Mouse (Mus musculus) heart, postnatal 25 days (tissue): ENCODE data around the gene Mlh3. TPM values are rescaled to one million over a fixed set of nuclear protein-coding genes. Genes with fewer than 3 reads are reported as not detected.
A peak's percentile ranks its signal among the peaks of the same experiment; 100 is the strongest.
"Not testable (repeated sequence)": the region's sequence is repeated elsewhere in the genome, so short reads cannot be mapped to it uniquely, and the experiment has no call there.

Source experiments
- DNase-seq: peaks from one replicate; pipeline ENCODE4 v3.0.0; 2022; ENCODE audit warnings: low spot score
- intact Hi-C: fragments of 180-260 bp; cut with DNase I; formaldehyde crosslinking; loops from one replicate; pipeline ENCODE4 v1.15.1; 2025
- total RNA-seq, 2 experiments: library from RNA; stranded (reverse); gene quantifications; 2 replicates each; pipeline ENCODE4 v1.2.3; 2021

Gene Mlh3
- total RNA-seq, 2 experiments from 2014 or later = 6.9 to 7.5 TPM

GRCm38 (mm10) chr12:85284996-85285395, 14.6 kb upstream of the Mlh3 start:
- intact Hi-C loops = loop anchor here (5.0 kb wide), 1 partner anchor 63 kb away; no protein-coding TSS in a partner anchor
- DNase-seq = no peak

GRCm38 (mm10) chr12:85284331-85284730, 13.9 kb upstream of the Mlh3 start:
- DNase-seq = no peak
- intact Hi-C loops = no loop called here

DNA sequence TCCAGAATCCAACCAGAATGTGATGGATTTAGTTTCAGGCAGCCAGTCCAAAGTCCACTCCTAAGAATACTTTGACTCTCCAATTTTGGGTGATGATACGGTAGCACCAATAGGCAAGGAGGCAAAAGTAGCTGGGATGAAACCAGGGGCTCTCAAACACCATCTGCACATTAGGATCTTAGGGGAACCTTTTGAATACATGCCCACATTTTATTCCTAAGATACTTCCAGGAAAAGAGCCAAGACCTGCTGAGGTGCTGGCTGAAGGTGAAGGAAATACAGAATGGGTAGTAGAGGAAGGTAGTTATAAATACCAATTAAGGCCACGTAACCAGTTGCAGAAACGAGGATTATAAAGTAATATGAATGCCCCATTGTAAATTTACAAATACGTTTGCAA, 11.4 kb upstream of the Mlh3 start:
- DNase-seq, intact Hi-C loops: not testable (repeated sequence)

DNA sequence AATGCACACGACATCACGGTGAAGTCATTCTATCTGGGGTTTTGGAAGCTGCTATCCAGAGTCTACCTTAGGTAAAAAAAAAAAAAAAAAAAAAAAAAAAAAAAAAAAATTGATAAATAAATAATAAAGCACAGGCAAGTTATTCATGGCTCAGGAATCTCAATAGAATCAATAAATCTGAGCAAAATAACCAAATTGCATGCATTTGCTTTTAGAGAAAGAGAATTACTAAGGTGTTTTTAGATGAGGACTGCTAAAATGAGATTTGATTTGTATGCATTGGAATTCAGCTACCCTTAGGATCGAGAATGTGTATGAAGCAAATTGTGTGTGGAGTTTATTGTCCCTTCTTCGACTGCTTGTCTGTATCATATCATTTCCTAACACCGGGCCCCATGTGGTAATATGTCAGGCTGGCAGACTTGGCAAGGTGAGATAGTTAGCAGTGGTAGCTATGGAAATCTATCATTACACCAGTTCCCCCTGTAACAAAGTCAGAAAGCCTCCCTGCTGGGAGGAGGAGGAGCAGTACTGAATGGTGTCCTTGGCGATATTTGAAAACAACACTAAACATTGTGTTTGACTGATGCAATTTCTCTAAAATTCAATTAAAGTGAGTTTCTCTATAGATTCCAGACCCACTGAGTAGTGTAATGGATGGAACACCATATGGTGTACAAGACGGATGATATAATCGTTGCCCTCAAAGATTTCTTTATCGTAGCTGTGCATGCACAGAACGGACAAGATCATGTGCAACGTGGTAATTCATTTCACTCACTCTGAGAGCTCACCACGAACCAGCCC, 10.6 kb upstream of the Mlh3 start:
- no peak for DNase-seq
- intact Hi-C loops = no loop called here

GRCm38 (mm10) chr12:85280105-85280844, 9.9 kb upstream of the Mlh3 start:
- DNase-seq = peak; percentile 95
- intact Hi-C loops = no loop called here

GRCm38 (mm10) chr12:85279396-85280080, 9.1 kb upstream of the Mlh3 start:
- intact Hi-C loops = no loop called here
- DNase-seq = no peak

DNA sequence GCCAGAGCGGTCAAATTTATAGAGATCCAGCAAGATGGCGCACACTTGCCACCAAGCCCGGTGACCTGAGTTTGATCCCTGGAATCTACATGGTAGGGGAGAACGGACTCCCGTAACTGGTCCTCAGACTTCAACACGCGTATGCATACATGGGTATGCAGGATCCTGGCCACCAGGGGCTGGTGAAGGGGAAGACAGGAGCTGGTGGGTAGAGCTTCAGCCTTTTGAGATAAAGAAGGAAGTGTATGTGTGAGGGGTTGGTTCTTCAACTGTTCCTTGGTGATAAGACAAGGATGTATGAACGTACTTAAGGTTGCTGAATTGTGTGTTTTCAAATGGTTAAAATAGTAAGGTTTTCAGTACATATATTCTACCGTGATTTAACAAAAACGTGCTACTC, 8.5 kb upstream of the Mlh3 start:
- no peak for DNase-seq
- intact Hi-C loops = no loop called here

DNA sequence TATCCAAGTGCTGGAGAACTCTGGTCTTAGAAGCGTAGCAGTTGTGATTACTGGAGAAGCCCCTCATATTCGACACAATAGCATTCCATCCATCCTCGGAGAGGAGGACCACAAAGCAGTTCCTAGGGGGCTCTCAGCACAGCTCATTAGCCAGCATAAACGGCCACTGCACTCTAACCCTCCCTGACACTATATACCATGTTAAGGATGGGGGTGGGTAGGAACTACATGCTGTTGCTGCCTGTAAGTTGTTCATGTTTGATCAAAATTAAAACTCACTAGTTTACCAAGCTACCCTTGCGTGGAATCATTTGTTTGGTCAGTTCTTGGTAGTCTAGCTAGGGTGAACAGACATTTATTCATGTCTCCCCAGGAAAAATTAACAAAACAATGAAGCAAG, 5.9 kb upstream of the Mlh3 start:
- DNase-seq = no peak
- intact Hi-C loops = no loop called here

DNA sequence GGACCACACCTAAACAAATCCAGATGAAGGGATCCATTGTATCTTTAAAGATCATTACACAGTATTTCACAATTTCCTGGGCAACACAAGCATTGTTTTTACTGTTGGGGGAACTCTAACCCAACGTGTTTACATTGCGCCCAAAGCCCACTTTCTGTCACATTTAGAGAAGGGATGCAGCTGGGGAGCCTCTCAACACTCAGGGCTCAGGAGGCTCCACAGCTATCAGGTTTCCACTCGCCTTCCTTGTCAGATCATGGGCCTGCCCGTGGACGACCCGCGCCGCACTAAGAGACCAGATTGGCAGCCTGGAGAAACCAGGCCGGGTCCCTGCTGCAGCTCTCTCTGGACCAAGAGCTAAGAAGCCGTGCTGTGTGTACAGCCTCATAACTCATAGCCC, 3.1 kb upstream of the Mlh3 start:
- no peak for DNase-seq
- intact Hi-C loops = no loop called here

DNA sequence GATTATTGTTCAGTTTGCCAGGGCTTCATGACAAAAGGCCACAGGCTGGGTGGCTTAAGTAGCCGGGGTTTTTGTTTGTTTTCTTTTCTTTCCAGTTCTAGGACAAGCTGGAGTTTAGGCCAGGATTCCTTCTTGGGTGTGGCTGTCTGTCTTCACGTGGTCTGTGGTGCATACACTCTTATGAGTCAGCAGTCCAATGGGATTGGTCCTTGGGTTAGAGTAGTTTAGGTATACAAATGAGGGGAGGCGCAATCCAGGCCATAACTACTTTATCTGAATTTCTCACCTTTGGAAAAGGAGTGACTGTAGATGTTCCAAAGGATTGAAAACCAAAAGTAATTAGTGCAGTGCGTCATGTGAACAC, 1.4 kb upstream of the Mlh3 start:
- no peak for DNase-seq

DNA sequence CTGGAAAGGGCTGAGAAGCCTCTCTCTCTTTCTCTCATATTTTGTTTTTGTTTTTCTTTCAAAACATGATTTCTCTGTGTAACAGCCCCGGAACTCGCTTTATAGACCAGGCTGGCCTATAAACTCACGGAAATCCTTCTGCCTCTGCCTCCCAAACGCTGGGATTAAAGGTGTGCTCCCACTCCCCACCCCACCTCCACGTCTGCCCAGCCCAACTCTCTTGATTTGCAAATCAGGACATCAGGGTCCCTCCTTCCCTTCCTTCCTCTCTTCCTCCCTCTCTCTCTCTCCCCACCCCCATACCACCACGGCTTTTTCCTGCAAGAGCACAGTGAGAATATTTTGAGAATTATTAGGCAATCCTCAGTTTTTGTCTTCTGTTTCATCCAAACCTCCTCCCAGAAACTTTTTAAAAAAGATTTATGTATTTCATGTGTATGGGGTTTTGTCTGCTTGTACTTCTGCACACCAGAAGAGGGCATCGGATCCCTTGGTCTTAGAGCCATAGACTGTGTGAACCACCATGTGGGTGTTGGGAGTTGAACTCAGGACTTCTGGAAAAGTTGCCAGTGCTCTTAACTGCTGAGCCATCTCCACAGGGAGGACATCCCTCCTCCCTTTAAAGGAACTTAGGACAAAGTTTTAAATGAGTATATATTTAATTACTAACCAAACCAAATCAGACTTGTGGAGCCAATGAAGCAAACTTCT, 888 bp upstream of the Mlh3 start:
- no peak for DNase-seq
- intact Hi-C loops = no loop called here

More for the DNA sequence above, 1.4 kb upstream of the Mlh3 start:
- intact Hi-C loops = no loop called here

DNA sequence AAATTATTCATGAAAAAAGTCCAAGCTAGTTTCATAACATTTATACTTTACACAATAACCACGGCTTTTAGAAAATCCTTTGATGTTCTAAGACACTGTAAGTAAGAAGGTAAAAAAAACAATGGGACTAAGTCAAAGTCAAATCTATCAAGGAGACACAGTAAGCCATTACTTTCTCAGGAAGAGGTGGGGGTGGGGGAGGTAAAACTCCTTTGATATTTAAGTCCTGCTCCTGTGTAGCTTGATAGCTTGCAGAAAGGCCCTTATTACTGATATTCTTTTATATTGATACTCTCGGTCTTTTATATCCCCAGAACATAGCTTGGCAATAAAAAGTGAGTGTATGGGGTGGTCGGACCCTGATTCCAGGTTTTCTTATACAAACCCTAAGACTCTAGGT, 578 bp downstream of the Mlh3 start:
- DNase-seq = no peak
- intact Hi-C loops = no loop called here

DNA sequence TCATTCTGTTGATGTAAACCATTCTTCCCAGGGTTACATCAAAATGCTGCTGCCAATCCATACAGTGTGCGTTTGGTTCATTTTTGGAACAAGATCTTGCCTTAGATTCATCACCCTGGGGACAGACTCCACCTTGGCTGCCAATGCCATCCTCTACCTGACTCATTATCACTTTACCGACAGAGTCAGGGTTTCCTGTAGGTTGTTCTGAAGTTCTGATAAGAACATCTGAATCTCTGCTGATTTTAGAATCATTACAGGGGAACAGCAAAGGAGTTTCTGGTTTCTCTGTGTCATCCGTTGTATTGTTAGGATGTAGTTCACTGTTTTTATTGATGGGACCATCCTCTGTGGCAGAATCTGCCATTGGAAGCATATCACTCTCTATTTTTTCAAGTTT, 4.2 kb downstream of the Mlh3 start:
- intact Hi-C loops = no loop called here

GRCm38 (mm10) chr12:85264940-85265339, 5.5 kb downstream of the Mlh3 start:
- intact Hi-C loops = no loop called here
- no peak for DNase-seq

More for the DNA sequence above, 4.2 kb downstream of the Mlh3 start:
- no peak for DNase-seq

DNA sequence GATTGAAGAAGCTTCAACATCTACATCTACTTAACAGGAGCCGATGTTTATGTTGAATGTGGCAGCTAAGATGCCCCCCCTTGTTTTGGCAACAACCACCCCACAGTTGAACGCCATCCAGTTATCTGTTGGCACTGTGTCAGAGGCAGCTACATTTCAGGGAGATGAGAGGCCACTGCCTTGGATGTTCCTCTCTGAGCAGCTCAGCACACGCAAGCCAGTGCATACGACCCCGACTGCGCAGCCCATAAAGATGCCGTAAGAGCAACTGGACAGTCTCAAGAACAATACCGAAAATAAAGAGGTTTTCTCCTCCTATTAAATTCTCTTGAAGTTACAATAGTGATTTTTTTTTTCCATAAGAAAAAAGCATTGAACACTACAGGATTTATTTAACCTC, 5.9 kb downstream of the Mlh3 start:
- no peak for DNase-seq
- intact Hi-C loops = no loop called here

DNA sequence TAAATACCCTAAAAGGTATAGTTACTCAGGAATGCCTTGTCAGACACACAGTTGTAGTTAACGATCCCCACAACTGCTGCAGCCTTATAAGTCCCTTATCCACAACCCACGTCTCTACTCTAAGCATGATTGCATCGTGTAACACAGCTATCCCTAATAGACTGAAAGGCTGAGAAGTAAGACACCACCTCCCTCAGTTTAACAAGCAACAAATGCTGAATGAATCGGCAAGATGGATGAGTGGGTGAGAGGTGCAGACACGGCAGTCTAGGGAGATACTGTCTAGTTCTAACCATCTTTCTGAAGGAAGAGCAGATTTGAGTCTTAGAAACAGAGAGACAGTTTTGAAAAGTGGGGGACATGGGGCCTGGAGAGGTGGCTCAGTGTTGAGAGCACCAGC, 7.2 kb downstream of the Mlh3 start:
- DNase-seq = no peak
- intact Hi-C loops = no loop called here

GRCm38 (mm10) chr12:85262489-85262888, 7.9 kb downstream of the Mlh3 start:
- intact Hi-C loops = no loop called here
- no peak for DNase-seq

DNA sequence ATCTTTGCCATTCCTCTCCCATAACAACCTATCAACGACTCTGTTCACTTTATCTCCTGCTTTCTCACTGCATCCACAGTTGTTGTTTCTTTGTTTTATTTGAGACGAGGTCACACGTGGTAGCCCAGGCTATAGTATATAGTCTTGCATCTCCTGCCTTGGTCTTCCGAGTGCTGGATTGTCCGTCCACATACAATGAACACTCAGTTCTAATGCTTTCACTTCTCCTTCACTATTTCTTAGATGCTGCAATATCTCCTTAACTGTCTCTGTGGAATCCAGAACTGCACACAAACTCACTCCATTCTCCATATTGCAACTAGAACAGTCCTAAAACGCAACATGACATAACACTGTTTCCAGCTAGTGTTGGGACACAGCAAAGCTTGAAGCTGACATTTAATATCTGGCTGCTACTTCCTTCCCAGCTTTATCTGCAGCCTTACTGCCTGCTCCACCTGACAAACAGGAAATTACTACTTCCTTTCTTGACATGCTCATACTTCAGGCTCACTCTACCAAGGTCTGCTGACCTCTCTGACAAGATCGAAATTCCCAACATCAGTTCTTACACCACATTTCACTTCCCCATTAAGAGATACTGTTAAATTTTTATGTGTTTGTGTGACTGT, 13.3 kb downstream of the Mlh3 start:
- DNase-seq = no peak
- intact Hi-C loops = no loop called here

DNA sequence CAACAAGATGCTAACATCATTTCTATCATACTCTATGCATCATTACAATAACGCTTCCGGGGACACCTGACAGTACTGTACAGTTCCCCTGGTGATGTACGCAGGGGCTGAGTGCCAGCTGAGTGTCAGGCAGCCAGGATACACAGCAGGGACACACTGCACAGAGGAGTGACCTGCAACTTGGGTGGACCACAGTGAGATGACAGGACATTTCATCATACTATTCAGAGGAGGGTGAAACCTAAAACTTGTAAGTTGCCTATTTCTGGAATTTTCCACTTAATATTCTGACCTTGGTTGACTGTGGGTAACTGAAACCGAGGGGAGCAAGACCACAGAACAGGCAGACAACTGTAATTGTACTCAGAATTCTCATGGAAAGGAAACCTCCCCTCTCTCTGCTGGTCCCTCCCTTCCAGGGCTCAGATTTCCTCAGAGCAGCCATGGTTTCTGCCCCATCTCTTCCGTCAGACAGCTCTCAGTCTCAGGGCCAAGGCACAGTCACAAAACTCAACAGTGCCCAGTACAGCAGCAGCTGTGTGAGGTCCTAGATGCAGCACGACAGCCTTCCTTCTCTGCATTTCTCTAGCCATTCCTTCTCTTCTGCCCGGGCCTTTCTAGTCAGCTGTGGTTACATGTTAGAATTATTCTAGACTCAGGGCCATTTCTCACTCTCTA, 14.2 kb downstream of the Mlh3 start:
- intact Hi-C loops = no loop called here
- DNase-seq = no peak
